Mouse (Mus musculus) adrenal gland, adult 18-20 months (tissue): ENCODE measurements at regions not wholly inside any gene's neighbourhood (a gene's known extent, or its start where the extent isn't known, plus 50 kb on each side); places are given as distances from the start of the nearest gene placed in this dataset.
"Not testable (repeated sequence)": the region's sequence is repeated elsewhere in the genome, so short reads cannot be mapped to it uniquely, and the experiment has no call there.

Source experiments
- DNase-seq, 2 experiments: peaks; one replicate each; pipeline ENCODE4 v3.0.0; 2021 to 2022; ENCODE audit warnings: low spot score in 2 of 2
- microRNA-seq, 2 experiments: library from miRNA; unstranded; fragments of <30 nt; microRNA quantifications; one replicate each; pipeline ENCODE4 v1.2.0; 2021; ENCODE audit warnings: borderline number of aligned reads in 2 of 2

- DNase-seq: no peak
Observed at GRCm38 (mm10) chr11:16638349-16638748, 113.7 kb upstream of the Egfr start.

- no peak for DNase-seq
Observed at GRCm38 (mm10) chr11:16649599-16649998, 102.4 kb upstream of the Egfr start.

GRCm38 (mm10) chr11:16663806-16664205, 88.2 kb upstream of the Egfr start:
- no peak for DNase-seq

GRCm38 (mm10) chr11:16669453-16670251, 82.4 kb upstream of the Egfr start:
- DNase-seq: no peak

GRCm38 (mm10) chr11:16670282-16670681, 81.7 kb upstream of the Egfr start:
- no peak for DNase-seq

- not testable (repeated sequence) for DNase-seq
Observed at GRCm38 (mm10) chr11:16675951-16676350, 76.1 kb upstream of the Egfr start.

GRCm38 (mm10) chr11:16683538-16683937, 68.5 kb upstream of the Egfr start:
- no peak for DNase-seq

GRCm38 (mm10) chr11:16695596-16695995, 56.4 kb upstream of the Egfr start:
- no peak for DNase-seq

GRCm38 (mm10) chr11:16696787-16697186, 55.2 kb upstream of the Egfr start:
- DNase-seq: no peak

GRCm38 (mm10) chr11:16701826-16702225, 50.2 kb upstream of the Egfr start:
- no peak for DNase-seq

Small RNAs in the stretch of these regions (microRNA-seq; reads per million reads assigned to microRNA genes)
- gene Gm24714: 0 reads per million in 2 experiments
